Mouse (Mus musculus) embryonic fibroblast, embryonic 13.5 days (primary cell): ENCODE data around the gene Id3.

Experiments used
- CTCF ChIP-seq: IDR thresholded peaks from 2 replicates; pipeline ENCODE4 v1.5.1; 2011; ENCODE audit warnings: mild to moderate bottlenecking, control low read depth, low read length, moderate library complexity, borderline replicate concordance; ENCODE audit not compliant: insufficient read depth
- POLR2A ChIP-seq: IDR thresholded peaks from 2 replicates; pipeline ENCODE4 v1.6.1; 2011; ENCODE audit warnings: low read depth, mild to moderate bottlenecking, control low read depth, low read length, moderate library complexity

- no peak for TF ChIP-seq CTCF
- no peak for TF ChIP-seq POLR2A
Measured at GRCm38 (mm10) chr4:136177244-136177611, 33.9 kb downstream of the Id3 start.
